Mouse (Mus musculus): ENCODE measurements at regions not wholly inside any gene's neighbourhood (a gene's known extent, or its start where the extent isn't known, plus 50 kb on each side); places are given as distances from the start of the nearest gene placed in this dataset.

GRCm38 (mm10) chr4:152987726-152988125 lies 494.9 kb downstream of the Ajap1 start:
- TF ChIP-seq POLR2A (IDR thresholded peaks at IDR 0.05; ENCODE audit: low read depth, low read length) (no peak), CTCF (IDR thresholded peaks at IDR 0.05; ENCODE audit: extremely low read depth, insufficient read length, insufficient replicate concordance, low read depth, low read length) (no peak)
